Mouse (Mus musculus): ENCODE results near the gene Gm10295. TPM values are rescaled to one million over a fixed set of nuclear protein-coding genes. Genes with fewer than 3 reads are reported as not detected.

Gm10295 gene
- total RNA-seq, 2 experiments from 2014 or later = not detected

GRCm38 (mm10) chr7:71368543-71369181 is 17.4 kb upstream of the Gm10295 start:
- no peak for ATAC-seq (replicated peaks; ENCODE audit: low FRiP score, low TSS enrichment, poor library complexity, severe bottlenecking)

- no peak for ATAC-seq (replicated peaks; ENCODE audit: low FRiP score, low TSS enrichment, poor library complexity, severe bottlenecking)
These were observed 4.3 kb upstream of the Gm10295 start for GRCm38 (mm10) chr7:71355596-71355995.

- no peak for ATAC-seq (replicated peaks; ENCODE audit: low FRiP score, low TSS enrichment, poor library complexity, severe bottlenecking)
These were observed 2.4 kb downstream of the Gm10295 start for GRCm38 (mm10) chr7:71348922-71349321.

- no peak for ATAC-seq (replicated peaks; ENCODE audit: low FRiP score, low TSS enrichment, poor library complexity, severe bottlenecking)
These were observed 26.2 kb downstream of the Gm10295 start for GRCm38 (mm10) chr7:71324919-71325583.

- ATAC-seq (replicated peaks; ENCODE audit: low FRiP score, low TSS enrichment, poor library complexity, severe bottlenecking) = no peak
These were observed 38.0 kb downstream of the Gm10295 start for GRCm38 (mm10) chr7:71313148-71313765.

GRCm38 (mm10) chr7:71312375-71312774 is 38.9 kb downstream of the Gm10295 start:
- no peak for ATAC-seq (replicated peaks; ENCODE audit: low FRiP score, low TSS enrichment, poor library complexity, severe bottlenecking)

GRCm38 (mm10) chr7:71311411-71311810 is 39.9 kb downstream of the Gm10295 start:
- ATAC-seq (replicated peaks; ENCODE audit: low FRiP score, low TSS enrichment, poor library complexity, severe bottlenecking) = no peak

GRCm38 (mm10) chr7:71308051-71308450 is 43.2 kb downstream of the Gm10295 start:
- no peak for ATAC-seq (replicated peaks; ENCODE audit: low FRiP score, low TSS enrichment, poor library complexity, severe bottlenecking)

- no peak for ATAC-seq (replicated peaks; ENCODE audit: low FRiP score, low TSS enrichment, poor library complexity, severe bottlenecking)
These were observed 48.6 kb downstream of the Gm10295 start for GRCm38 (mm10) chr7:71302714-71303113.
